Mouse (Mus musculus): ENCODE measurements around the gene Clcn7.

The Clcn7 gene

DNA sequence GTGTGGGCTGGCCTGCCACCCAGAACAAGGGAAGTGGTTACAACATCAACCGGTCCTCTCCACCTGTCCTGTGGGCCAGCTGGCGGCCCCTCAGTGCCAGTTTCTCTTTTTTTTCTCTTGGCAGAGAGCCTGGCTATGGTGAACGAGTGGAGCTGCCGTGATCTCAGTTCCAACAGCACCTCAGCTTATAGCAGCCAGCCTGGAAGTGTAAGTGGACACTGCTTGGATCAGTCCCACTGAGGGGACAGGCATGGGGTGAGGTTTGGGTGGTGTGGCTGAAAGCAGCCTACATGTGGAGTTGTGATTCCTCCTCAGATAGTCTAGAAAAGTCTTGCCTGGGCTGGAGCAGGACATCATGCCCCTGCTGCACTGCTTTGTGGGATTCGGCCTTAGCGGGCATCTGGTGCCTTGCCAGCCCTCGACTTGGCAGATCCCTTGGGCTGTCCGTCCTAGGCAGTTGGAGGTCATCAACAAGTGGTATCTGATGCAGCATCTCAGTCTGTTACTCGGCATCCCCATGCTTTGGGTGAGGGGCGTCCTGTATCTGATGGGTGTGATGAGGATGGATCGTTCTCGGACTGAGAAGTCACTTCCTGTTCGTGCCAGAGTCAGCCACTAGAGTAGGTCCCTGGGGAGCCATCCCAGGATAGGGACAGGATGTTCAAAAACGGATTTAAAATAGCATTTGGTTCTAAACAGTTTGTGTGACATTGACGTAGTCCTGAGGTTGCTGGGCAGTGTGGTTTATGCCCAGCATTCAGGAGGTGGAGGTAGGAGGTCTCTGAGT is 77.7 kb downstream of the Clcn7 start:
- no peak for DNase-seq (ENCODE audit: extremely low spot score, low read depth, low spot score)

DNA sequence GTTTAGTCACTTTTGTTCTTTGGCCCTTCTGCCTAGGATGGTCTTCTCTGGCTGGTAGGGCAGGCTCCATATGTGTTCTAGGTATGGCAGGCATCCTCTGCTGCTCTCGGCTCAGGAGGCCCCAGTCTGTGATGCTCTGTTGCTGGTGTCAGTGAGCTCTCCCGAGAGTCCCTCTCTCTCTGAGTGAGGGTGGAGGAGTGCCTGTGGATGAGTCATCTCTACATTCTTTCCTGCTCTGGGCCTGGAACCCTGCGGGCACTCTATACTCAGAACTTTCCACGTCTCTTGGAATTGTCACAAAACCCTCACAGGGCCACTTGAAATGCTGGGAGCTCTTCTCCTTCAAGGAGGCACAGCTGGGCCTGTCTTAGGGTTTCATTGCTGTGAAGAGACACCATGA is 78.5 kb downstream of the Clcn7 start:
- DNase-seq (ENCODE audit: extremely low spot score, low read depth, low spot score), result no peak

All from hindlimb bud, embryonic 11.5 days (tissue).